In genomic region chr5:4813357-4813756, GRCm38 (mm10) we compare ENCODE assay signal across 25 mouse cellular contexts. TPM values are rescaled to one million over a fixed set of nuclear protein-coding genes. Genes with fewer than 3 reads are reported as not detected.
A peak's percentile ranks its signal among the peaks of the same experiment; 100 is the strongest.
DNase-seq lines count a peak whose midpoint lies in the region; ATAC-seq and TF ChIP-seq lines count a peak whose summit lies in the region.
"Had no signal": no experiment of that assay in that cellular context is flagged by ENCODE, and none has a peak within 500 bp of the region (broad histone marks: within the 10 kb centered on the region; RNA-seq: fewer than 3 reads in every experiment).

No protein-coding gene starts in this region.

- no peak overlapping the region for H3K4me2 ChIP-seq in stomach, postnatal 0 days (replicated peaks; ENCODE audit: low read depth)

- peak; percentile 70 for ATAC-seq in granulocyte monocyte progenitor cell, adult 5-6 weeks (replicated peaks; ENCODE audit: poor library complexity, severe bottlenecking)
- peak; percentile 76 for ATAC-seq in megakaryocyte progenitor cell, adult 5-6 weeks (replicated peaks; ENCODE audit: poor library complexity)
- no peak for ATAC-seq in cerebellum, adult (ENCODE audit: insufficient number of reproducible peaks, low FRiP score, low TSS enrichment)
- ATAC-seq in stomach, postnatal 0 days (ENCODE audit: low FRiP score, low TSS enrichment), result no peak
- ATAC-seq: activated CD4-positive, CD25-positive, alpha-beta regulatory T cell, adult 4 months; CD4-positive, CD25-positive, alpha-beta regulatory T cell, adult 4 months; Patski had no signal

- no peaks in the 10 kb centered on the region for H3K4me1 ChIP-seq in stomach, postnatal 0 days (replicated peaks; ENCODE audit: control insufficient read depth, insufficient read depth)

- H3K4me3 ChIP-seq in layer of hippocampus, adult 2 months, result no peak overlapping the region
- no peak overlapping the region for H3K4me3 ChIP-seq in stomach, postnatal 0 days (ENCODE audit: low read depth, low read length)

- no peak for TF ChIP-seq CTCF in layer of hippocampus, adult 2 months (conservative IDR thresholded peaks at IDR 0.05)
- no peak for TF ChIP-seq CTCF in stomach, postnatal 0 days (IDR thresholded peaks at IDR 0.05; ENCODE audit: low read depth)

- peak; percentile 15 for DNase-seq in heart, adult 11 months
- DNase-seq in heart, adult 18-20 months, result no peak
- DNase-seq in 416B (ENCODE audit: low read depth), result peak; percentile 5
- DNase-seq in layer of hippocampus, adult 2 months (ENCODE audit: low spot score in 2 of 2), result no peak
- DNase-seq in stomach, postnatal 0 days (ENCODE audit: low spot score), result no peak
- DNase-seq: adrenal gland, adult 2 months; adrenal gland, adult 8-10 months; adrenal gland, postnatal 10 days; adrenal gland, postnatal 14 days; adrenal gland, postnatal 25 days; adrenal gland, postnatal 36 days; B cell, adult 2 months; cerebellum, adult 11 months; cerebellum, adult 11-12 months; cerebellum, adult 18-20 months; cerebellum, adult 2 months had no signal

- no peaks in the 10 kb centered on the region for H3K27me3 ChIP-seq in stomach, postnatal 0 days (ENCODE audit: control insufficient read depth, insufficient read depth, low read length)
- H3K27me3 ChIP-seq: CH12.LX, Patski had no signal

- no peaks in the 10 kb centered on the region for H3K36me3 ChIP-seq in stomach, postnatal 0 days (ENCODE audit: control insufficient read depth, insufficient read depth, low read length)
- H3K36me3 ChIP-seq: G1E had no signal

- 94% methylated on average over 7 of the region's 7 CpGs for WGBS in stomach, postnatal 0 days

- no peak overlapping the region for H3K9ac ChIP-seq in stomach, postnatal 0 days (ENCODE audit: low read length)

- no peaks in the 10 kb centered on the region for H3K9me3 ChIP-seq in stomach, postnatal 0 days (ENCODE audit: control insufficient read depth, low read length)
- H3K9me3 ChIP-seq: G1E had no signal

- H3K27ac ChIP-seq in layer of hippocampus, adult 2 months, result no peak overlapping the region
- H3K27ac ChIP-seq in stomach, postnatal 0 days (replicated peaks), result no peak overlapping the region

- TF ChIP-seq EP300 in stomach, postnatal 0 days (optimal IDR thresholded peaks at IDR 0.05), result no peak

RNA-seq across cellular contexts. Expression of gene Fzd1, which starts 55.5 kb away (rescaled TPM):
- total RNA-seq in heart, adult 18-20 months (2021), result 1 to 10 TPM; 8.5 to 9.1 TPM
- total RNA-seq in granulocyte monocyte progenitor cell, adult 5-6 weeks (2014; fragmentation: Nextera tagmentation), result 0.06 TPM in 1 of 2 replicates, not detected in the other
- 0.10 and 0.17 TPM in 2 replicates for total RNA-seq in granulocyte monocyte progenitor cell, adult 5-6 weeks (2017)
- total RNA-seq in megakaryocyte progenitor cell, adult 5-6 weeks (2015), result 0.56 and 0.67 TPM in 2 replicates
- 0.14 and 0.29 TPM in 2 replicates for total RNA-seq in megakaryocyte progenitor cell, adult 5-6 weeks (2017)
- total RNA-seq in layer of hippocampus, adult 2 months (2021), result 1 to 10 TPM; 9.3 to 9.4 TPM
- 18.5 and 19.6 TPM in 2 replicates for polyA plus RNA-seq in stomach, postnatal 0 days (2015; fragmentation: Nextera tagmentation; extraction: Ambion mirVana)
- total RNA-seq: CH12.LX, MEL had no signal
- polyA plus RNA-seq: activated CD4-positive, CD25-positive, alpha-beta regulatory T cell, adult 4 months; CD4-positive, CD25-positive, alpha-beta regulatory T cell, adult 4 months; G1E had no signal

Comparison
In these comparisons a context has a peak if more than half of its experiments do, and no peak if none do; other contexts are left out.
1. DNase-seq: peak in heart, adult 11 months (single experiment) and 416B (single experiment); none in heart, adult 18-20 months (0 of 2), layer of hippocampus, adult 2 months (0 of 2) and stomach, postnatal 0 days (single experiment).
2. ATAC-seq: peak in granulocyte monocyte progenitor cell, adult 5-6 weeks (single experiment) and megakaryocyte progenitor cell, adult 5-6 weeks (single experiment); none in cerebellum, adult (single experiment) and stomach, postnatal 0 days (single experiment).
3. RNA of gene Fzd1, which starts 55.5 kb away (total RNA-seq): 9.3 to 9.4 TPM in layer of hippocampus, adult 2 months and 8.5 to 9.1 TPM in heart, adult 18-20 months; 0.14 to 0.67 TPM in megakaryocyte progenitor cell, adult 5-6 weeks and 0.06 to 0.17 TPM in granulocyte monocyte progenitor cell, adult 5-6 weeks; every median in the first group is over 4 times any median in the second.